Mouse (Mus musculus): ENCODE measurements at regions not wholly inside any gene's neighbourhood (a gene's known extent, or its start where the extent isn't known, plus 50 kb on each side); places are given as distances from the start of the nearest gene placed in this dataset.

- TF ChIP-seq CTCF (IDR thresholded peaks at IDR 0.05): peak; percentile 73
- no peak for TF ChIP-seq EP300 (IDR thresholded peaks at IDR 0.05)
- Histone ChIP-seq H3K4me3 (ENCODE audit: low read depth, low read length) (no peak overlapping the region), H3K4me2 (replicated peaks; ENCODE audit: low read depth, low read length) (no peak overlapping the region), H3K36me3 (ENCODE audit: insufficient read depth, low read length) (no peaks in the 10 kb centered on the region), H3K4me1 (ENCODE audit: insufficient read depth, low read depth, low read length) (no peaks in the 10 kb centered on the region), H3K27me3 (replicated peaks; ENCODE audit: insufficient read depth, low read length) (no peaks in the 10 kb centered on the region), H3K9ac (replicated peaks; ENCODE audit: low read depth) (no peak overlapping the region), H3K9me3 (ENCODE audit: low read length) (no peaks in the 10 kb centered on the region), H3K27ac (ENCODE audit: low read length) (no peak overlapping the region)
- DNase-seq (ENCODE audit: low spot score) (peak; percentile 14), ATAC-seq (no peak)
- 53% methylated on average over 6 of the region's 6 CpGs for WGBS
Measured at GRCm38 (mm10) chr7:62924585-62925331, 101.3 kb upstream of the A26c2 start.

GRCm38 (mm10) chr7:62922246-62922645 is 98.8 kb upstream of the A26c2 start:
- Histone ChIP-seq H3K9ac (replicated peaks; ENCODE audit: low read depth) (no peak overlapping the region), H3K27me3 (replicated peaks; ENCODE audit: insufficient read depth, low read length) (no peaks in the 10 kb centered on the region), H3K4me1 (ENCODE audit: insufficient read depth, low read depth, low read length) (no peaks in the 10 kb centered on the region), H3K9me3 (ENCODE audit: low read length) (no peaks in the 10 kb centered on the region), H3K4me3 (ENCODE audit: low read depth, low read length) (no peak overlapping the region), H3K4me2 (replicated peaks; ENCODE audit: low read depth, low read length) (no peak overlapping the region), H3K27ac (ENCODE audit: low read length) (no peak overlapping the region), H3K36me3 (ENCODE audit: insufficient read depth, low read length) (no peaks in the 10 kb centered on the region)
- 0% methylated on average over 1 of the region's 1 CpGs for WGBS
- no peak for TF ChIP-seq EP300 (IDR thresholded peaks at IDR 0.05)
- TF ChIP-seq CTCF (IDR thresholded peaks at IDR 0.05): peak; percentile 31; the same call in 1 of the 2 replicates
- no peak for ATAC-seq
- DNase-seq (ENCODE audit: low spot score): no peak

- H3K4me1 ChIP-seq (ENCODE audit: insufficient read depth, low read depth, low read length): no peaks in the 10 kb centered on the region
- TF ChIP-seq EP300 (IDR thresholded peaks at IDR 0.05): no peak
- TF ChIP-seq CTCF (IDR thresholded peaks at IDR 0.05): no peak
- H3K9me3 ChIP-seq (ENCODE audit: low read length): no peaks in the 10 kb centered on the region
- H3K36me3 ChIP-seq (ENCODE audit: insufficient read depth, low read length): no peaks in the 10 kb centered on the region
- no peak for DNase-seq (ENCODE audit: low spot score)
- 61% methylated on average over 4 of the region's 4 CpGs for WGBS
- H3K27me3 ChIP-seq (replicated peaks; ENCODE audit: insufficient read depth, low read length): no peaks in the 10 kb centered on the region
- no peak overlapping the region for H3K27ac ChIP-seq (ENCODE audit: low read length)
- no peak overlapping the region for H3K4me3 ChIP-seq (ENCODE audit: low read depth, low read length)
- ATAC-seq: no peak
- H3K4me2 ChIP-seq (replicated peaks; ENCODE audit: low read depth, low read length): no peak overlapping the region
- no peak overlapping the region for H3K9ac ChIP-seq (replicated peaks; ENCODE audit: low read depth)
Measured at GRCm38 (mm10) chr7:62894337-62894736, 70.9 kb upstream of the A26c2 start.

- WGBS: 17% methylated on average over 1 of the region's 1 CpGs
- no peak overlapping the region for H3K27ac ChIP-seq (ENCODE audit: low read length)
- no peaks in the 10 kb centered on the region for H3K9me3 ChIP-seq (ENCODE audit: low read length)
- no peak overlapping the region for H3K4me3 ChIP-seq (ENCODE audit: low read depth, low read length)
- TF ChIP-seq EP300 (IDR thresholded peaks at IDR 0.05) (no peak), CTCF (IDR thresholded peaks at IDR 0.05) (no peak; the same call in 1 of the 2 replicates)
- ATAC-seq (no peak), DNase-seq (ENCODE audit: low spot score) (peak; percentile 39)
- H3K4me1 ChIP-seq (ENCODE audit: insufficient read depth, low read depth, low read length): no peaks in the 10 kb centered on the region
- H3K27me3 ChIP-seq (replicated peaks; ENCODE audit: insufficient read depth, low read length): no peaks in the 10 kb centered on the region
- no peaks in the 10 kb centered on the region for H3K36me3 ChIP-seq (ENCODE audit: insufficient read depth, low read length)
- H3K4me2 ChIP-seq (replicated peaks; ENCODE audit: low read depth, low read length): no peak overlapping the region
- no peak overlapping the region for H3K9ac ChIP-seq (replicated peaks; ENCODE audit: low read depth)
Measured at GRCm38 (mm10) chr7:62877033-62877432, 53.6 kb upstream of the A26c2 start.
